Mouse (Mus musculus): ENCODE measurements around the gene Slc2a3. TPM values are rescaled to one million over a fixed set of nuclear protein-coding genes. Genes with fewer than 3 reads are reported as not detected.

Slc2a3 gene
- polyA plus RNA-seq, 1 experiment from 2014 or later, result 23.9 TPM

DNA sequence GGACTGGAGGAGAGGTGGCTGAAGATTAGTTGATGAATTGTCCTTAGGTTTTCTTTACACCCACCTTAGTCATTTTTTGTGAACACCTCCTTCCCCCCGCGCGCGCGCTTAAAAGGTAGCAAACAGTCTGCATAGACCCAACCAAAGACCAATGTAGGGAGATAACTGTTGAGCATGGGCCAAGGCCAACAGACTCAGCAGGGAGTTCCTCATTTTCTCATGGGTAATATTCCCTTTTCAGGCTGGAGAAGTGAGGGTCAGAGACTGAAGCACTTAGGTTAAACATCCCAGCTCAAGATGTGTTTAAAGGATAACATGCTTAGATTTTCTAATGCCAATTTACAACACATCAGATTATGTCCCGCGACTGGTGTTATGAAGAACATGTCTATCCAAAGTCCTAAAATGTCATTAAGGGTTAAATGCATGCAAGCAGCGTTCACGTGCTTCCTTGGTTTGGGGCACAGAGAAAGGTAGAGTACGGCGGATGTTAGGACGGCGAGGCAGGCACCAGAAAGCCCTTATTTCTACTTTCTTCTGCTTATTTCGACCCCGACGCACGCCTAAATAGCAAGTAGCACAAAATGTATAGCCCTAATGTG lies 37.5 kb downstream of the Slc2a3 start:
- Histone ChIP-seq H3K9ac (ENCODE audit: low read depth, low read length) (peak overlapping the region; percentile 58), H3K9me3 (ENCODE audit: control insufficient read depth, low read length) (no peaks in the 10 kb centered on the region), H3K27ac (replicated peaks; ENCODE audit: low read depth, low read length) (no peak overlapping the region; the same call in 1 of the 2 replicates), H3K27me3 (replicated peaks; ENCODE audit: control insufficient read depth, insufficient read depth, low read length) (no peaks in the 10 kb centered on the region; the same call in 1 of the 2 replicates), H3K36me3 (ENCODE audit: control insufficient read depth, insufficient read depth, low read length) (no peaks in the 10 kb centered on the region), H3K4me3 (ENCODE audit: low read depth, low read length) (peak overlapping the region; percentile 48), H3K4me1 (ENCODE audit: control insufficient read depth, insufficient read depth, low read length) (peaks cover 3% of the 10 kb centered on the region; the same call in 1 of the 2 replicates), H3K4me2 (ENCODE audit: low read depth, low read length) (peak overlapping the region; percentile 92)
- no peak for DNase-seq (ENCODE audit: low spot score)
- 0 out of 2 replicates have a peak, but pooled peaks have one; percentile 3 for ATAC-seq (ENCODE audit: low read depth)
- WGBS, result 31% methylated on average over 17 of the region's 17 CpGs

DNA sequence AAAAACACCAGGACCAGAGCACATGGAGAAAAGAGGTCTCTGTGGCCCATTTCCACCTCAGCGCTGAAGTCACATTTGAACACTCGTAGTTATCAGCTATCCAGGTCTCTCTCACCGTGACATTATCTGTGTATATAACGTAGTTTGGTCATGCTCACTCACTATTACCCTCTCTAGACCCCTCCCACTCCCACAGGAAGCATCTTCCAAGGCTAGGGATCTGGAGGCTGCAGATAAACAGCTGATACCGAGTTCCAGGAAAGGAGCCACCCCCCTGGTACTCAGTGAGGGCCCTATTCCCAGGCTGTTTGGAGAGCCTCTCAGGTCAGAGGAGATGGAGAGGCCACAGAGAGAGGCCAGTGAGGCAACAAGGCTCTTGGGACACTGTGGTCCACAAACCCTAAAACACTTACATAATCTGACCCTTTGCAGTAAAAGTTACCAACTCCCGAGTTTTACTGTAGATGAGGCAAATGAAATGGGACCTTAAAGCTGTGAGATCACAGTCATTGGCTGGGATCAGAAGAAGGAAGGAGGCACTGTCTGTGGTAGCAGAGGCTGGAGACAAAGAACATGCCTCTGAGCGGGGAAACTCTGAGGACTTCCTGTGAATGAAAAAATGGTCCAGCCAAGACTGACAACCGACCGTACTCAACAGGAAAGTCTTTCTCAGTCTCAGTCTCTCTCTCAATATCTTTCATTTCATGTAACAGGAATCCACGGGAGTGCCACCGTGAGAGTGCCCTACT lies 38.3 kb downstream of the Slc2a3 start:
- no peak for ATAC-seq (ENCODE audit: low read depth)
- no peak for DNase-seq (ENCODE audit: low spot score)
- Histone ChIP-seq H3K27ac (replicated peaks; ENCODE audit: low read depth, low read length) (no peak overlapping the region), H3K4me3 (ENCODE audit: low read depth, low read length) (no peak overlapping the region), H3K4me1 (ENCODE audit: control insufficient read depth, insufficient read depth, low read length) (peaks cover 3% of the 10 kb centered on the region; the same call in 1 of the 2 replicates), H3K36me3 (ENCODE audit: control insufficient read depth, insufficient read depth, low read length) (no peaks in the 10 kb centered on the region), H3K9ac (ENCODE audit: low read depth, low read length) (no peak overlapping the region), H3K4me2 (ENCODE audit: low read depth, low read length) (no peak overlapping the region), H3K27me3 (replicated peaks; ENCODE audit: control insufficient read depth, insufficient read depth, low read length) (no peaks in the 10 kb centered on the region; the same call in 1 of the 2 replicates), H3K9me3 (ENCODE audit: control insufficient read depth, low read length) (no peaks in the 10 kb centered on the region)
- 74% methylated on average over 11 of the region's 11 CpGs for WGBS

GRCm38 (mm10) chr6:122762480-122762879 lies 39.0 kb downstream of the Slc2a3 start:
- no peak overlapping the region for H3K9ac ChIP-seq (ENCODE audit: low read depth, low read length)
- no peak for DNase-seq (ENCODE audit: low spot score)
- no peaks in the 10 kb centered on the region for H3K9me3 ChIP-seq (ENCODE audit: control insufficient read depth, low read length)
- H3K4me3 ChIP-seq (ENCODE audit: low read depth, low read length), result no peak overlapping the region
- ATAC-seq (ENCODE audit: low read depth), result no peak
- H3K27me3 ChIP-seq (replicated peaks; ENCODE audit: control insufficient read depth, insufficient read depth, low read length), result no peaks in the 10 kb centered on the region; the same call in 1 of the 2 replicates
- 86% methylated on average over 3 of the region's 3 CpGs for WGBS
- H3K27ac ChIP-seq (replicated peaks; ENCODE audit: low read depth, low read length), result no peak overlapping the region
- peaks cover 3% of the 10 kb centered on the region; the same call in 1 of the 2 replicates for H3K4me1 ChIP-seq (ENCODE audit: control insufficient read depth, insufficient read depth, low read length)
- no peak overlapping the region for H3K4me2 ChIP-seq (ENCODE audit: low read depth, low read length)
- no peaks in the 10 kb centered on the region for H3K36me3 ChIP-seq (ENCODE audit: control insufficient read depth, insufficient read depth, low read length)

- Histone ChIP-seq H3K4me1 (ENCODE audit: control insufficient read depth, insufficient read depth, low read length) (peaks cover 3% of the 10 kb centered on the region; the same call in 1 of the 2 replicates), H3K27me3 (replicated peaks; ENCODE audit: control insufficient read depth, insufficient read depth, low read length) (no peaks in the 10 kb centered on the region; the same call in 1 of the 2 replicates), H3K36me3 (ENCODE audit: control insufficient read depth, insufficient read depth, low read length) (no peaks in the 10 kb centered on the region), H3K9me3 (ENCODE audit: control insufficient read depth, low read length) (no peaks in the 10 kb centered on the region), H3K27ac (replicated peaks; ENCODE audit: low read depth, low read length) (no peak overlapping the region), H3K4me2 (ENCODE audit: low read depth, low read length) (no peak overlapping the region), H3K9ac (ENCODE audit: low read depth, low read length) (no peak overlapping the region), H3K4me3 (ENCODE audit: low read depth, low read length) (no peak overlapping the region)
- no peak for DNase-seq (ENCODE audit: low spot score)
- no peak for ATAC-seq (ENCODE audit: low read depth)
Measured at GRCm38 (mm10) chr6:122761901-122762300, 39.5 kb downstream of the Slc2a3 start.

- Histone ChIP-seq H3K4me3 (ENCODE audit: low read depth, low read length) (peak overlapping the region; percentile 46), H3K4me2 (ENCODE audit: low read depth, low read length) (peak overlapping the region; percentile 54), H3K4me1 (ENCODE audit: control insufficient read depth, insufficient read depth, low read length) (peaks cover 3% of the 10 kb centered on the region; the same call in 1 of the 2 replicates), H3K36me3 (ENCODE audit: control insufficient read depth, insufficient read depth, low read length) (no peaks in the 10 kb centered on the region), H3K9me3 (ENCODE audit: control insufficient read depth, low read length) (no peaks in the 10 kb centered on the region), H3K27me3 (replicated peaks; ENCODE audit: control insufficient read depth, insufficient read depth, low read length) (no peaks in the 10 kb centered on the region; the same call in 1 of the 2 replicates), H3K27ac (replicated peaks; ENCODE audit: low read depth, low read length) (peak overlapping the region; percentile 55; the same call in 1 of the 2 replicates), H3K9ac (ENCODE audit: low read depth, low read length) (peak overlapping the region; percentile 46; the same call in 1 of the 2 replicates)
- DNase-seq (ENCODE audit: low spot score), result peak; percentile 95
- 1% methylated on average over 11 of the region's 11 CpGs for WGBS
- peak; percentile 75 for ATAC-seq (ENCODE audit: low read depth)
Measured at GRCm38 (mm10) chr6:122761011-122761599, 40.3 kb downstream of the Slc2a3 start.

DNA sequence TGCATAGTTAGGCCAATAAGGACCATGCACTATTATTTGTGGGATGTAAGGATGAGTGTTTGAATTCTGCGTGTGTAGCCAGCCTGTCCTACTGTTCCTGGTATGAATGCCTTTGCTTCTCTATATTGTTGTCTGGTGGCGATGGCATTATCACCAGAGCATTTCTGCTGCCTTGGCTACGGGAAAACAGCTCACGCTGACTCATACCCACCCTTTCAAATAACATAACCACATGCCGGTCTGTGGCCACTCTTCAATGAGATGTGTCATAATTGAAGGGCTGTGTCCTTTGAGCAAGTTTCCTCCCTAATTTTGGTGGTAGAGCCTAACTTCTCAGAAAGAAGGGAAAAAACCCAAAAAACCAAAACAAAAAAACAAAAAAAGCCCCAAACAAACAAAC lies 42.7 kb downstream of the Slc2a3 start:
- H3K4me1 ChIP-seq (ENCODE audit: control insufficient read depth, insufficient read depth, low read length), result no peaks in the 10 kb centered on the region
- H3K4me2 ChIP-seq (ENCODE audit: low read depth, low read length), result no peak overlapping the region
- DNase-seq (ENCODE audit: low spot score), result no peak
- no peaks in the 10 kb centered on the region for H3K36me3 ChIP-seq (ENCODE audit: control insufficient read depth, insufficient read depth, low read length)
- H3K27ac ChIP-seq (replicated peaks; ENCODE audit: low read depth, low read length), result no peak overlapping the region
- H3K4me3 ChIP-seq (ENCODE audit: low read depth, low read length), result no peak overlapping the region
- WGBS, result 79% methylated on average over 5 of the region's 5 CpGs
- H3K9ac ChIP-seq (ENCODE audit: low read depth, low read length), result no peak overlapping the region
- no peaks in the 10 kb centered on the region for H3K27me3 ChIP-seq (replicated peaks; ENCODE audit: control insufficient read depth, insufficient read depth, low read length)
- H3K9me3 ChIP-seq (ENCODE audit: control insufficient read depth, low read length), result no peaks in the 10 kb centered on the region
- ATAC-seq (ENCODE audit: low read depth), result no peak

GRCm38 (mm10) chr6:122755913-122756312 lies 45.5 kb downstream of the Slc2a3 start:
- H3K27ac ChIP-seq (replicated peaks; ENCODE audit: low read depth, low read length), result no peak overlapping the region
- no peak for ATAC-seq (ENCODE audit: low read depth)
- no peaks in the 10 kb centered on the region for H3K9me3 ChIP-seq (ENCODE audit: control insufficient read depth, low read length)
- no peak overlapping the region for H3K4me3 ChIP-seq (ENCODE audit: low read depth, low read length)
- WGBS, result 18% methylated on average over 2 of the region's 2 CpGs
- no peaks in the 10 kb centered on the region for H3K4me1 ChIP-seq (ENCODE audit: control insufficient read depth, insufficient read depth, low read length)
- no peak overlapping the region for H3K9ac ChIP-seq (ENCODE audit: low read depth, low read length)
- H3K36me3 ChIP-seq (ENCODE audit: control insufficient read depth, insufficient read depth, low read length), result no peaks in the 10 kb centered on the region
- H3K4me2 ChIP-seq (ENCODE audit: low read depth, low read length), result no peak overlapping the region
- no peak for DNase-seq (ENCODE audit: low spot score)
- H3K27me3 ChIP-seq (replicated peaks; ENCODE audit: control insufficient read depth, insufficient read depth, low read length), result no peaks in the 10 kb centered on the region

- no peak overlapping the region for H3K4me2 ChIP-seq (ENCODE audit: low read depth, low read length)
- no peak overlapping the region for H3K4me3 ChIP-seq (ENCODE audit: low read depth, low read length)
- no peaks in the 10 kb centered on the region for H3K27me3 ChIP-seq (replicated peaks; ENCODE audit: control insufficient read depth, insufficient read depth, low read length)
- no peak overlapping the region for H3K9ac ChIP-seq (ENCODE audit: low read depth, low read length)
- H3K36me3 ChIP-seq (ENCODE audit: control insufficient read depth, insufficient read depth, low read length), result no peaks in the 10 kb centered on the region
- no peaks in the 10 kb centered on the region for H3K4me1 ChIP-seq (ENCODE audit: control insufficient read depth, insufficient read depth, low read length)
- no peak overlapping the region for H3K27ac ChIP-seq (replicated peaks; ENCODE audit: low read depth, low read length)
- no peak for DNase-seq (ENCODE audit: low spot score)
- ATAC-seq (ENCODE audit: low read depth), result no peak
- WGBS, result 80% methylated on average over 6 of the region's 6 CpGs
- H3K9me3 ChIP-seq (ENCODE audit: control insufficient read depth, low read length), result no peaks in the 10 kb centered on the region
Measured at GRCm38 (mm10) chr6:122750579-122750978, 50.9 kb downstream of the Slc2a3 start.
